Mouse (Mus musculus) stomach, embryonic 14.5 days (tissue): ENCODE data around the gene Tsg101. TPM values are rescaled to one million over a fixed set of nuclear protein-coding genes. Genes with fewer than 3 reads are reported as not detected.

ENCODE experiments used
- polyA plus RNA-seq: library from polyadenylated mRNA; unstranded; fragments of >200 nt; fragmentation: Nextera tagmentation; extraction: Ambion mirVana; gene quantifications from 2 replicates; pipeline ENCODE4 v1.2.1, GENCODE M21; 2014

The Tsg101 gene
- polyA plus RNA-seq, 1 experiment from 2014 or later = 179 TPM

Other genes with a start within 250 kb of the Tsg101 start
- 0.34 TPM in 1 of 2 replicates, not detected in the other for gene Tph1, start 247.4 kb downstream of the Tsg101 start, polyA plus RNA-seq
- gene Saal1, start 209.3 kb downstream of the Tsg101 start, polyA plus RNA-seq = 35.1 and 37.8 TPM in 2 replicates
- 0.77 TPM in 1 of 2 replicates, not detected in the other for gene Saa3, start 204.3 kb downstream of the Tsg101 start, polyA plus RNA-seq
- not detected in 2 replicates for gene Saa4, start 187.4 kb downstream of the Tsg101 start, polyA plus RNA-seq
- 0.59 and 1.2 TPM in 2 replicates for gene Saa1, start 177.0 kb downstream of the Tsg101 start, polyA plus RNA-seq
- not detected in 2 replicates for gene Saa2, start 168.2 kb downstream of the Tsg101 start, polyA plus RNA-seq
- 23.6 and 24.3 TPM in 2 replicates for gene Hps5, start 123.9 kb downstream of the Tsg101 start, polyA plus RNA-seq
- 40.8 and 47.8 TPM in 2 replicates for gene Gtf2h1, start 123.9 kb downstream of the Tsg101 start, polyA plus RNA-seq
- 1,645 and 1,742 TPM in 2 replicates for gene Ldha, start 78.5 kb downstream of the Tsg101 start, polyA plus RNA-seq
- gene Ldhc, start 58.8 kb downstream of the Tsg101 start, polyA plus RNA-seq = 0.24 TPM in 1 of 2 replicates, not detected in the other
- gene Uevld, start 38.6 kb upstream of the Tsg101 start, polyA plus RNA-seq = 13.1 and 13.4 TPM in 2 replicates
- gene Gm9999, start 63.6 kb upstream of the Tsg101 start, polyA plus RNA-seq = not detected in 2 replicates
- gene Spty2d1, start 88.4 kb upstream of the Tsg101 start, polyA plus RNA-seq = 18.0 and 19.2 TPM in 2 replicates
- gene Tmem86a, start 130.6 kb upstream of the Tsg101 start, polyA plus RNA-seq = 24.3 and 25.6 TPM in 2 replicates
- gene Ptpn5, start 213.7 kb upstream of the Tsg101 start, polyA plus RNA-seq = 2.2 and 2.5 TPM in 2 replicates